Mouse (Mus musculus): ENCODE results near the gene Chst2. TPM values are rescaled to one million over a fixed set of nuclear protein-coding genes. Genes with fewer than 3 reads are reported as not detected.

Gene Chst2
- polyA plus RNA-seq, 1 experiment from 2014 or later = 0.91 TPM

DNA sequence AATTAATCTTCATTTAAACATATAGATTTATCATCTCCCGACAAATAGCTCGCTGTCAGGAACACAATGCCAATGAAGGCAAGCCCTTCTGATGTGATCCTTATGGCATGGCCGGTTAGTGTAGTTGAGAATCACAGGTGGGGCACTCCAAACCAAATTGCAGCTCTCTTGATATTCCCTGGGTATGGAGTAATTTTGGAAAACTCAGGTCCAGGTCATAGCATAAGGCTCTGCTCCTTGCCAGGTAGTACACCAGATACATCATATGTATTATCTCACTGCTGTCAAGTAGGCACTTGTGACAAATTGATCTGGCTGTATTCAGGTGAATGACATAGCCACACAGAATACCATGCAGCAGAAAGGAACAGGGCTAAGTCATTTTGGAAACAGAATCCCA is 40.6 kb downstream of the Chst2 start:
- DNase-seq (ENCODE audit: low spot score) = no peak

GRCm38 (mm10) chr9:95353829-95354391 is 52.6 kb downstream of the Chst2 start:
- no peak for DNase-seq (ENCODE audit: low spot score)

DNA sequence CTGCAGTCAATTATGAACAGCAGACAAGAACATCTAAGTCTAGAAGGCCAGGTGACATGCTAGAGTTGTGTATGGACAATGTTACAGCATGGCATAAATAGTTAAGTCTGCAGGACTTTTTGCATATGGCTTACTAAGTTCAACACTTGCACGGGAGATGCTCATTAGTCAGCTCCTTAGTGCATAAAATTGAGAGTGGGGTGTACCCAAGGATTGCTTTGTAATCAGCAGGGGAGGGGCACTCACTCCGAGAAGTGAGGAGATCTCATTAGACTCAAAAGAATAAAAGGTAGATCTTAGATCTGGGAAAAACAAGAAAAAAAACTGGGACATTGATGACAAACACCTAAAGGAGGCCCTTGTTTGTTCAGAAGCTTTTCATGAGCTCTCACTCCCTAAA is 54.6 kb downstream of the Chst2 start:
- no peak for DNase-seq (ENCODE audit: low spot score)

GRCm38 (mm10) chr9:95350550-95350949 is 56.0 kb downstream of the Chst2 start:
- no peak for DNase-seq (ENCODE audit: low spot score)

Other genes starting within 250 kb of the Chst2 start
- gene U2surp, start 105.3 kb upstream of the Chst2 start, polyA plus RNA-seq (2015; fragmentation: Nextera tagmentation; extraction: Ambion mirVana) = 161 and 164 TPM in 2 replicates
- 0.03 and 0.04 TPM in 2 replicates for gene Paqr9, start 152.9 kb upstream of the Chst2 start, polyA plus RNA-seq (2015; fragmentation: Nextera tagmentation; extraction: Ambion mirVana)
- 3.3 and 4.9 TPM in 2 replicates for gene Pcolce2, start 230.9 kb upstream of the Chst2 start, polyA plus RNA-seq (2015; fragmentation: Nextera tagmentation; extraction: Ambion mirVana)